Mouse (Mus musculus): ENCODE results near the gene Arhgef3. TPM values are rescaled to one million over a fixed set of nuclear protein-coding genes. Genes with fewer than 3 reads are reported as not detected.

Arhgef3 gene
- total RNA-seq, 1 experiment from 2014 or later, result 23.1 TPM

- no peak for ATAC-seq (replicated peaks; ENCODE audit: low read depth, poor library complexity, severe bottlenecking)
These were observed 317.4 kb downstream of the Arhgef3 start for GRCm38 (mm10) chr14:27432064-27432463.

GRCm38 (mm10) chr14:27436116-27436515 lies 321.4 kb downstream of the Arhgef3 start:
- no peak for ATAC-seq (replicated peaks; ENCODE audit: low read depth, poor library complexity, severe bottlenecking)

GRCm38 (mm10) chr14:27436826-27437225 lies 322.1 kb downstream of the Arhgef3 start:
- no peak for ATAC-seq (replicated peaks; ENCODE audit: low read depth, poor library complexity, severe bottlenecking)

GRCm38 (mm10) chr14:27440921-27441320 lies 326.2 kb downstream of the Arhgef3 start:
- no peak for ATAC-seq (replicated peaks; ENCODE audit: low read depth, poor library complexity, severe bottlenecking)

- ATAC-seq (replicated peaks; ENCODE audit: low read depth, poor library complexity, severe bottlenecking), result no peak
These were observed 330.2 kb downstream of the Arhgef3 start for GRCm38 (mm10) chr14:27444851-27445281.

- no peak for ATAC-seq (replicated peaks; ENCODE audit: low read depth, poor library complexity, severe bottlenecking)
These were observed 332.3 kb downstream of the Arhgef3 start for GRCm38 (mm10) chr14:27446963-27447362.

Other genes starting within 250 kb of the Arhgef3 start
- gene Asb14, start 220.3 kb upstream of the Arhgef3 start, total RNA-seq (2017), result not detected in 2 replicates
- gene Appl1, start 143.7 kb upstream of the Arhgef3 start, total RNA-seq (2017), result 27.9 and 38.3 TPM in 2 replicates
- gene Hesx1, start 120.5 kb upstream of the Arhgef3 start, total RNA-seq (2017), result 1.2 TPM in 1 of 2 replicates, not detected in the other
- gene Il17rd, start 76.0 kb upstream of the Arhgef3 start, total RNA-seq (2017), result not detected in 2 replicates

Data from common myeloid progenitor, adult 5-6 weeks (primary cell).